Mouse (Mus musculus) neutrophil, adult 5-6 weeks (primary cell): ENCODE data around the gene Enpp1. TPM values are rescaled to one million over a fixed set of nuclear protein-coding genes. Genes with fewer than 3 reads are reported as not detected.

Experiments used
- ATAC-seq: fragments of 151-379, 151-347 bp; 2 replicates; pipeline ENCODE4 v1.8.0; 2017; ENCODE audit warnings: mild to moderate bottlenecking, moderate TSS enrichment; ENCODE audit not compliant: insufficient number of reproducible peaks, poor library complexity, low FRiP score, severe bottlenecking; ENCODE audit errors: extremely low read depth
- total RNA-seq: library from RNA; stranded (forward); fragments of 200-1000 nt; gene quantifications from 2 replicates; pipeline ENCODE4 v1.2.3, GENCODE M21; 2017

Enpp1 gene
- total RNA-seq, 1 experiment from 2014 or later: 13.7 TPM

DNA sequence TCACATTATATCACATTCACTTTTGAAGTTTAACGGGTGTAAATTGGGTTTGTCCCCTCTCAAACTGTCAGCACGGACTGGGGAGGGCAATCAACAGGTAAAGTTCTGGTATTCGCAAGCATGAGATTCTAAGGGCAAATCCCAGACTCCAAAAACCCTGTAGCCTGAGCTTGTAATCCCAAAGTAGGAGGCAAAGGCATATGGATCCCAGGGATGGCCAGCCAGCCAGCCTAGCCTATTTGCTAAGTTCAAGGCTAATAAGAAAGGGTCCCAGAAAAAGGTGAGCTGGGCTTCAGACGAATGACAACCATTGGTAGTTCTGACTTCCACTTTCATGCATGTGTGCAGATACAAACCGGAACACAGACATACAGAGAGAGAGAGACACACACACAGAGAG lies 942 bp upstream of the Enpp1 start:
- no peak for ATAC-seq

DNA sequence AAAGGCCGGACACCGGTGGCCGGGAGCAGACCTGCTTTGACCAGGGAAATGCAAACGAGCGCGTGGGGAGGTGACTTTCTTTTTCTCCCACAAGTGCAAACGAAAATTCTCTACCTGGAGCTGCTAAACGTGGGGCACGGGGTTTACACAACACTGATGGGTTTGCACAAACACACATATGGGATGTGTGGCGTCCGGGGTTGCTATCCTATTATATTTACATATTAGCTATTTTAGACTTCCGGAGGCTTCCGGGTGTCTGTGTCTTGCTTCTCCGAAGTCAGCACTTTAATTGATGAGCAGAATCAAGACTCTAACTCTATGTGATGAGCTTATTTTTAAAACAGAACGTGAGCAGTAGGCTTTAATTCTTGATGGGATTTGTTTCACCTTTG lies 405 bp upstream of the Enpp1 start:
- ATAC-seq: no peak

DNA sequence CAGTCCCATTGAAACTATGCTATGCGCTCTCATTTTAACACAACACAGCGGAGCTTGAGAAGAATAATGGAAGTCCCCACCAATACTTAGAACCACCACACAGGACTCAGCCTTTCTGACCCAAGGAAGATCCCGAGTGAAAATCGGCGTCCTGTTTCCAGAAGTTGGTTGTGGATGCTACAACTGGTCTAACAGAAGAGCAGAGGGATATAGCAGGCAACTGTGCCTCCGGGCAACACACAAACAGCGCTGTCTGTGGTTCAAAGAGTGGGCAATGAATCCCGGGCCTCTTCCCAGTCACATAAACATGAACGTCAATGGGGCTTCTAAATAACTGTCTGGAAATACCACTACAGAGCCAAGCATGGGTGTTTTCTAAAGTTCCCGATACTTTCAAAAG lies 888 bp downstream of the Enpp1 start:
- ATAC-seq: no peak

DNA sequence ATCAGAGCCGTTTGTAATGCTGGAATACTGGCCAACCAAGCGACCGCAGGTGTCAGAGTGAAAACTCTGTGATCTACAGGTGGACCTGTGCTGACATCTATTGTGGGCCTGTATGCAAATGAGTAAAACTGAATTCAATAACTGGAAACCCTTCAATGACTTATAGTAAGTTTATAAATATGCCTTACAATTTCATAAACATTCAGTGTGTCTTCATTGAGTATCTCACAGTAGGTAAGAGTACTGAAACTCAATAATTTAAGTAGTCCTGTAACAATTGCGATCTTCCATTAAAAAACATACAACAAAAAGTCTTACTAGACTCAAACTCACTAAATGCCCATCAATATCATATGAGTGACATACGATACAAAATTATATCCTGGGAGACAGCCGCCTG lies 1.6 kb downstream of the Enpp1 start:
- ATAC-seq: no peak

DNA sequence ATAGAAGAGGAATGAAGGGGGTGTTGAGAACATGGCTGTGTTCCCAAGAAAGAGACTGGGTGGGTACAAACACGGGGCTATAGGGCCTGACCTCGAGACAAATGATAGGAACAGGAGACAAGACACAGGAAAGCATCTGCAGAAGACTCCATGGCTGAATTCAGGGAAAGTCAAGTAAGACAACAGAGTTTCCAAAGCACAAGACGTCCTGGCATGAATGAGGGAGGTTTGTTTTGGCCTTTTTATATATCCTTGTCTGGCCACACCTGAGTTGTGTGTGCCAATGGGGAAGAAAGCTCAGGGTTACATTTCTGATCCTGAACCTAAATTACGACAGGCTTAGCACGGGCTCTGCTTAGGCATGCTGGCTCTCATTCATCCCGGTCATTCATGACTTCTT lies 4.2 kb downstream of the Enpp1 start:
- no peak for ATAC-seq

DNA sequence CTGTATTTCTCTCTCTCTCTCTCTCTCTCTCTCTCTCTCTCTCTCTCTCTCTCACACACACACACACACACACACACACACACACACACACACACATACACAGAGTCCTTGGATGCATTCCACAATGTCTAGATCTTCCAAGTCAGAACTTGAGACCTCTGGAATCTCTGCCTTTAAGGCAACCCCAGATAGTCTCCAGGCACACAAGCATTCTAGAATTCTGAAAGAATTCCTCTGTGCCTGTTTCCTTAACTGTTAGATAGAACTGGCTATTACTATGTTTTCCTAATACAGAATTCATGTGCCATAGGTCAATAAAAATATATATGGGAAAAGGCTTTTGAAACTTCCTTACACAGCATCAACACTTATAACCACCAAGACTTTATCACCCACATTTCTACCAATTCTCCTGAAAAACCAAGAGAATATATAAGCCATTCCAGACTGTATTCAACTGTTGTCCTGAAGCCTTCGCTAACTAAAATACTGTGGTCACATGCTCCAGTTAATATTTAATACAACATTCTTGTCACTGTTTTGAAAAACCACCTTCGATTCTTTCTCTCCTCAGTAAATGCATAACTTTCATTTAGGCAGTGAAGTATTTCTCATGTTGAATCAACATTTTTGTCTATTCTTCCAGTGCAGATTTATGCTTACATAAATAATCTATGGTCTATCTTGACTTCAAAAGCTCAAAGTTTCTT lies 5.4 kb downstream of the Enpp1 start:
- ATAC-seq: no peak

DNA sequence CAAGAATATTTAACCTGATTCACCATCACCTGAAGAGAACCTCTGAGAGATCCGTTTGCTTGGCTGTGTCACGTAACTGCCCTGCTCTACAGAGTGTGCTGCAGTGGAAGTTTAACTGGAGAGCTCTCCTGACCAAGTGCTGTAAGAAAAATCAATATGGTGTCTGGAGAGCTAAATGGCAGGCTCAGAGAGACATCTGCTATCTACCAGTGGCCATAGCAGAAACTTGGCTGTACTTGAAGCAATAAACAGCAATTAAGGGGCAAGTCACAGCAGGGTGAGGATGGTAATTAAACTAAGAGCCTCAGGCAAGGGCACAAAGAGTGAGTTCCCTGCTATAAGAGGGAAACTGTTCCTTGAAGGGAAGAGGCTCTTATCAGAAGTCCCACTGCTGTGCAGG lies 9.3 kb downstream of the Enpp1 start:
- no peak for ATAC-seq

DNA sequence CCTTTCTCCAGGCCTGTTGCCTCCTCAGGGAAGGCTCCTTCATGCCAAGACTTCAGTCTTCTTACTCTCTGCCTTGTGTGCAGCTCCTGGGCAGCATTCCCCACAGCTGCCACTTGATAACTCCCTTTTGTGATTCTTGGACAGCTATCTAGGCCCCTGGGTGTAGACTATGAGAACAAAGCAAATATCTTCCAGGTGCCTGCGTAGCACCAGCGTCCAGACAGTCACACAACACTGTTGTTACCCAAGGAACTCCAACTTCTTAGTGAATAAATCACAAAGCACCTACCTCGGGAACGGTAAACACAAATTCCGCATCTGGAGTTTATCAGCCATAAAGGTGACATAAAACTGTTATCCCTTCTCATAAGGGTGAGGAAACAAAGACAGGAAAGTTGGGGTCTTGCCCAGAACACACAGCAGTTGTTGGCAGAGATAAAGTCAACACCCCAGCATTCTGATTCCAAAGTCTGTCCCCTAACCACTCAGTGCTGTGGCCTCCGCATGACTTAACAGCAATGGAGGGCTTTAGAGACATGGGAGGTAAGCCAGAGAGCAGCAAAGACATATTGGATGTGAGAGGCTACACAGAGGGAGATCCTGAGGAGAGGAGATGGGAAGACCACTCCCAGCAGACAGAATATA lies 13.7 kb downstream of the Enpp1 start:
- no peak for ATAC-seq

DNA sequence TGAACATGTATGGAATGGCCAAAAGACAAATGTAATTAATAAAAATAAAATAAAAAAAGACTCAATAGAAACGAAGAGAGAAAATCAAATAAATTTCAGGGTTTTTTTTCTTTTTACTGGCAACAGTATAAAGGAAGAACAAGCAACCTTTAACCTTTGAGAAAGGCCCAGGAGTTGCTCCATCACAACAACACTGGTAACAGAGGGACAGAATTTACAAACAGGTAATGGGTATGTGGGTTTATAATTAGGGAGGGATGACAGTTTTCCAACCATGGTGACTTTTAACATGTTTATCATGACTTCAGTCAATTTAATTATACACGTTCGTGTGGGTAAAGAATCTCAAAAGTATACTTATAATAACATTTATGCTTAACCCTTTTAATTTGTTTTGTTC lies 15.2 kb downstream of the Enpp1 start:
- no peak for ATAC-seq

DNA sequence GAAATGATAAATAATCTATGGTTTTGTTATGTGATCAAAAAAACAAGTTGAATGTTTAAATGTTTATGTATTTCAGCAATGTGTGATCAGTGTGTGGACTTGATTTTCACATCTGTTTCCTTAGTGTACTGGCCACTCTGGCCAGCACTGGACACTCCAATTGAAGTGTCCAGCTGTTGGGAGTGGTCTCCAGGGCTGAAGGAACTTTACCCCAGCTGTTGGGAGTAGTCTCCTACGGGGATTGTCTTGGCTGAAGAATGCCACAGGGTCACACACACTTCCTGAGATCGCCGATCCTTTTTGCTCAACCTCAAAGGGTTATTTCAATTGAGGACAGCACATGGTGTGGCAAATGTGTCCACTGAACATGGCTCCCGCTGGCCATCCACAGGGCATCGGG lies 16.2 kb downstream of the Enpp1 start:
- ATAC-seq: no peak

DNA sequence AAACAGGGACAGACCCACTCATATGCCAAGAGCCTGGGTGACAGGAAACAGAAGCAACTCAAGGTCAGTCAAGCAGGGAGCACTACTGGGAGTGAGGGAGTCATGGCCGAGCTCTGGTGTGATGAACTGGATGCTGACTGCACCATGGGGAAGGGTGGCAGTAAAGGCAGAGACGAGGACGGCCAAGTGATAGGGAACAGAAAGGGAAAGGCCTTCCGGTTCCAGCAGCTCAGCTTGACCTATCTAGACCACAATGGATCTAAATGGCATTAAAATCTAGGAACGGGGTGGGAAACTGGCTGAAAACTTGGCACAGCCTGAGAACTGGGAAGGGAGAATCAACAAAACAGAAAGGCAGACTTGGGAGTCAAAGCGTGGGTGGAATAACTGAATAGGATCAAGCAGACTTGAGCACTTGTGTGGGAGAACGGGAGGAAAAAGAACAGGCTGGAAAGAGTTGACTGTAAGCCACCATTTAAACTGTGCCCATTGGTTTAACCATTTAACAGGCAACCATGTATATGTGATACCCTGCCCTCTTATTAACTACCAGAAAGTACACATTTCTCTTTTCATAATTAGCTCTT lies 29.3 kb downstream of the Enpp1 start:
- no peak for ATAC-seq

DNA sequence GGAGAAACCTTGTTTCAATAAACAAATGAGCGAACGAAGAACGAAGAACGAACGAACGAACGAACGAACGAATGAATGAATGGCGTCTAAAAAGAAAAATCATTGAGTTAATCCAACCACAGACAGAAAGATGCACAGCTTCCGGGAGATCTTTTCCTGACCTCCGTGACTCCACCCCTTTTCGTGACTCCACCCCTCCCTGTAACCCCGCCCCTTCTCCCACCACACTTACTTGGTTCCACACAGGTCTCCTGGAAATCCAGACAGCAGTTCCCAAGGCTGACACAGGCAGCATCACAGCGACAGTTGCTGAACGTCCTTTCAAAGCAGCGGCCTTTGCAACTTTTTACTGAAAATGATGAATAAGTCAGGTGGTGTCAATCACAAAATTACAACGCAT lies 34.3 kb downstream of the Enpp1 start:
- no peak for ATAC-seq

DNA sequence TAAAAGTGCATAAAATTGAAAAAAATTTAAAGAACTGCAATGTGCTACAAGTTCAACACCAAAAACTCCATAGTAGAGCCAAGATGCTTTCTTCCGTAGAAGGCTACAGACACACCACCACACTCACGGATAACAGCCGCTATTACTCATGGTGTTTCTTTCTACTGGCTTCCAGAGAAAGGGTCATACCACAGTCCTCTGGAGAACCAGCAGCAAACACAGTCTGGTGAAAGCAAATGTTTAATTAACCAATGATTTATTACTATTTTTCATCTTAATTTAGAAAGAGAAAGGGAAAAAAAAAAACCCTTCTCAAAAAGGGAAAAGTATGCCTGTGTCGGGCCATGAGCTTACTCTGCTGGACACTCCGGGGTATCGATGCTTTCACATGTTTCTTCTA lies 37.7 kb downstream of the Enpp1 start:
- ATAC-seq: no peak

DNA sequence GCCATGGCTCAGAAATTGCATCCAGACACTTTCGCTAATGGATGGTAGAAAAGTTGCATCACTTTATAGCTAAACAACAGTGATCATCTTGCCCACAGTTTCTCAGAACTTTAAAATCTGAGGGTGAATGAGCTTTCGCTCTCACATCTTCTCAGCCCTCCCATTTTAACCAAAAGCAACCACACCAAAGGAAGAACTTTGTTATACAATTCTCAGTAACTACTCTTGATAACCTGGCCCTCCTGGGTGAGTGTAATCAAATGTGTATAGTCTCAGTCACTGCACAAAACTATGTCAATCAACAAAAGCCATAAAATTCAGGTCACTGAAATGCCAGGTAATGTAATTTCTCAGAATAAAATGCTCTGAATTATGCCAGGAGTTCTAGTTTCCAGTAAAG lies 39.0 kb downstream of the Enpp1 start:
- ATAC-seq: no peak

DNA sequence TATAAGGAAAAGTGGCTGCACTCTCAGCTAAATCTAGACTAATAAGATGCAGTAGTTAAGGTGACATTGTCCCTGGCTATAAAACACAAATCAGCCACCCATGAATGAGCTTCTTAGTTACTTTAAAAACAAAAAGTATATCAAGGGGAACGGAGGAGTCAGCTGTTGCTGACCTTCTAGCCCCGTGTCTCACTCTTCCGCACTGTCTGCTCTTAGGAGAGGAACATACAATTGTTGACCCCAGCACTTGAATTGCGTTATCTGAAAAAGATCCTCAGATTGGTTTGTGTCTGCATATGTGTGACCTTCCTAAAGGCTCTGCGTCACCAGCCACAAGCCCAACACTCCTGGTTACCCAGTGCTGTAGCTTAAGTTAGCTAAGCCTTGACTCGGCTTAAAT lies 41.4 kb downstream of the Enpp1 start:
- no peak for ATAC-seq

DNA sequence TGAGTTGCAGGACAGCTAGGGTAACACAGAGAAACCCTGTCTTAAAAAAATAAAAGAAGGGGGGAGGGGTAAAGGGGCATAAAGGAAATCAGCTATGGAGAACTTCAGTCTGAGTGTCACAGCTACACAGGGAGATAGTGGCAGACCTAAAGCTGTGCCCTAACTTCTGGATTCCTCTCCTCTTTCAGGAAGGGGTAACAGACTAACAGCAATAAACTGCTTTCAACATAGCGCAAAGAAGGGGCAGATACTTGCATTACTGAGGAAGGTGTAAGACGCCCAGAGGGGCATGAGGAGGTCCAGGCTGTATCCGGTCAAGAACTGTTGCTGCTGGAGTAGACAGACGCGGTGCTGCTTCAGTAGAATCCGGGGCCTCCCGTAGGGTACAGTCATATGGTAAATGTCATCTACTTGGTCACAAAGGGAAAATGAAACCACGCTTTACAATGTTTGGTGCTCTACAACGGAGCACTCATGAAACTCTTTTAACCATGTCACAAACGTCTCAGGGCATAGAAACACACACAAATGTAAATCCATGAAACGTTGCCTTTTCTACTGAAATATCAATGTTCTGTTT lies 60.9 kb downstream of the Enpp1 start:
- ATAC-seq: 0 out of 2 replicates have a peak, but pooled peaks have one; percentile 23

DNA sequence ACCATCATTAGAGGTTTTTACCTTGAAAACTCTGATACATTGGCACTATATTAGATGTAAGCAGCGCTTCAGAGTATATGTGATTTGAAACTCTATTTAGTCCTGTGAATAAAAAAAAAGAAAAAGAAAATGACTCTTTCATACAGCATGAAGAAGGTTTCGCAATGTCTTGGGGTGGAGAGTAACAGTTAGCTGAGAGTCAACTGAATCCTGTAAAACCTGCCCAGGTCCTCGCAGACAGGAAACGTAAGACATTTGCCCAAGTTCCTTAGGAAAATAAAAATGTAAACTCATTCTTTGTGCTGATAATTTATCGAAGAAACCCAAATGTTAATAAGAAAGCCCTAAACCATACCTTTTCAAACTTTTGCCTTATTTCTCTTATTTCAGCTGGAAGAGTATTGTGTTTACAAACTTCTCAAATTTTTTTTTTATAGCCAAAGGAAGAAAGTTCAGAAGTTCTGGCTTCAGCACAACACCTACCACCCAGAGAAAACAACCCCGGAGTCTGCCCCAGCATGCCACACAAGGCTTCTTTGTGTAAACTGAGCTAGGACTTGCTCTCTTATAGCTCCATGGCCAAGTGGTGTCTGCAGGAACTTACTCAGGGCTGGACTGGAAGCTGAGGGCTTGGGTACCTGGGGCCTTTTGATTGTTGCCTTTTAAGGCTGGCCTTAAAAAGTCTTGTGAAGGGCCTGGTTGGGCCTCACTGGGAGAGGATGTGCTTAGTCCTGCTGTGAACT lies 63.8 kb downstream of the Enpp1 start:
- no peak for ATAC-seq

DNA sequence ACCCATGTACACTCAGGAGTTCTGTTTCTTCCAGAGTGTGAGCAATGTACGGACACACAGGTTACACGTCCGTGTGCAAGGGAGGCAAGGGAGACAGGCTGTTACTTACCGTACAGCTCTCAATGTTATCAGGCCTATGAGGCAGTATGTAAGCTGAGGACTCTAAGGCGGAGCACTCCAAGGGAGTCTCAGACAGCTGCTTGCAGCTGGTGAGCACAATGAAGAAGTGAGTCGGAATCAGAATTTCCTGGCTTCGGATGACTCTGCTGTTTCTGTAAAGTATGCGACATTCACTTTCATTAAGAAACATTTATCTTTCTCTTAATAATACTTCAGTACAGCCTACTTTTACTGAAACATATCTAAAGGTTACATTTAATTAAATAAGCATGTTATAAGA lies 66.8 kb downstream of the Enpp1 start:
- no peak for ATAC-seq

DNA sequence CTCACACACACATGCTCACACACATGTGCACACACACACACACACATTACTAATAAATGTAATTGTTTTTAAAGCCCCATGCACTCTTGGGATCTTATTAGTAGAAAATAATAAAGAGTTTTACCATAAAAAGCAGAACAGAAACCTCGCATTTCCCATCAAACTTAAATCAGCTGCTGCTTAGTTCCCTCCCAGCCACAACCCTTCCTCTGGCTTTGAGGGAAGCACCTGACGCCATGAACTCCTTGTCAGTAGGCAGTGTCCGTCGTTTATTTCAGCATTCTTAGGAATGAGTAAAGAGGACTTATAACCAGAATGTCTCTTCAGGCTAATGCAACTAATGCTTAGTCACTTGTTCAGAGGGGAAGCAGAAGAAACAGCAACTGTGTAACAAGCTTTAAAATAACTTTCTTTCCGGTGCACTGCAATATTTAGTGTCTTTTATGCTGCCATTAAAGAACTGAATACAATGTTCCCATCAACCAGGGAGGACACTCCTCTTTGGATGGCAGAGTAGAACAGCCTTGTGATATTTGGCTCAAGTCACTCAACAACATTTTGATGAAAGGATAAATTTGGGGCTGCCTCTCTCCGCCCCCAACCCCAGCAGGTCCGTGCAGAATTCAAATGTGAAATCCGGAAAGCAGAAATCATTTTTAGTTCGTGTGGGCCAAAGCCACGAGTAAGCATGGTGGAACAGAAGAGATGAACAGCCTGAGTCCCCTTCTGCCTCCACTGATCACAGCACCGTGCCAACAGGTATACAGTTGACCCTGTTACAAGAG lies 69.0 kb downstream of the Enpp1 start:
- 0 out of 2 replicates have a peak, but pooled peaks have one; percentile 17 for ATAC-seq
